Mouse (Mus musculus): ENCODE measurements around the gene Stk40. TPM values are rescaled to one million over a fixed set of nuclear protein-coding genes. Genes with fewer than 3 reads are reported as not detected.
A peak's percentile ranks its signal among the peaks of the same experiment; 100 is the strongest.

Gene Stk40
- total RNA-seq, 2 experiments from 2014 or later = 41.4 to 52.6 TPM

GRCm38 (mm10) chr4:126097711-126098253 lies 6.0 kb upstream of the Stk40 start:
- peak in 1 of 2 experiments; percentile 30 for DNase-seq

DNA sequence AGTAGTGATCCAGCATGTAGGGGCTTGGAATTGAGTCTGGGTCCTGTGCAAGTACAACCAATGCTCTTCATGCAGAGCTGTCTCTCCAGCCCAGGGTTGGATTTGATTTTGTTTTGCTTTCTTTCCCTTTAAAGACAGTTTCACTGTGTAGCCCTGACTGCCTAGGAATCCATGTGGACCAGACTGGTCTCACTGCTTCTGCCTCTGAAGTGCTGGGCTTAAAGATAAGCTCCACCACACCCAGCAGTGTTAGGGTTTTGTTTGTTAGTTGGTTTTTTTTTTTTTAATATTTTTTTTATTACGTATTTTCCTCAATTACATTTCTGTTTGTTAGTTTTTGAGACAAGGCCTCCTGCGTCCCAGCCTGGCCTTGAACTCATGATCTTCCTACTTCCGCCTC lies 4.4 kb upstream of the Stk40 start:
- DNase-seq = no peak

GRCm38 (mm10) chr4:126100764-126101163 lies 3.0 kb upstream of the Stk40 start:
- no peak for DNase-seq

DNA sequence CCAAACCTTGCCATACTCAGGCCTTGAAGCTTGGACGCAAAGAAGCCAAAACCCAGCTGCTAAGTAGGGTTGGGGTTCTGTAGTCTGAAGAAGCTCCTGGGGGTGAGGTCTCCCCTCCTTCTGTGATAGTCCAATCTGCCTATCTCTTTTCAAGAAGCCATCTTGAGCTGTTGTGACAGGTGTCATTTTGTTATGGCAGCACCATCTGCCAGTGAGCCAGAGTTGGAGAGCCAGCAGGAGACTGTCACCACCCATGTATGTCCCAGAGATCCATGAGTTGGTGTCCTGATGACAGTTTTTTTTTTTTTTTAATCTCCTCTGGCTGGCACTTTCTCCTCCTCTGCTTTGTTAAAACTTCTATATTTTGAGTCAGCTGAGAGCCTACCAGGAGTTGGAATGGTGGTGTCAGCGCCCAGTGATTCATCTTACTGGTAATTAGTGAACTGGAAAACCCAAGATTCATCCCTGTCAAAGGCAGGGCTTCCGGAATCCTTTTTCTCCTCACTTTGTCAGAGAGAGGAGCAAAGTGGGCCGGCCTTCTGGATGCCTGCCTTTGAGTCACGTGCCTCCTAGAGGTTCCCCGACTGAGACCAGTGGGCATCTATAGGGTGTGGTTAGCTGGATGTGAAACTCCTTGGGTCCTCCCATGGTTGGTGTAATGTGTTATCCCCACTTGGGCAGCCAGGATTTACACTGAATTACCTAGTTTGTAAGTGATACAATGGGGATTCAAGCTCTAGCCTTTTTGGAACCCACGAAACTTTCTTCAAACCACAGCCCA lies 1.5 kb upstream of the Stk40 start:
- DNase-seq = peak; percentile 49 to 54

- DNase-seq = peak; percentile 92 to 96
Observed at GRCm38 (mm10) chr4:126103057-126103581, 638 bp upstream of the Stk40 start.

- DNase-seq = peak; percentile 38 to 52
Observed at GRCm38 (mm10) chr4:126104261-126105075, 711 bp downstream of the Stk40 start.

DNA sequence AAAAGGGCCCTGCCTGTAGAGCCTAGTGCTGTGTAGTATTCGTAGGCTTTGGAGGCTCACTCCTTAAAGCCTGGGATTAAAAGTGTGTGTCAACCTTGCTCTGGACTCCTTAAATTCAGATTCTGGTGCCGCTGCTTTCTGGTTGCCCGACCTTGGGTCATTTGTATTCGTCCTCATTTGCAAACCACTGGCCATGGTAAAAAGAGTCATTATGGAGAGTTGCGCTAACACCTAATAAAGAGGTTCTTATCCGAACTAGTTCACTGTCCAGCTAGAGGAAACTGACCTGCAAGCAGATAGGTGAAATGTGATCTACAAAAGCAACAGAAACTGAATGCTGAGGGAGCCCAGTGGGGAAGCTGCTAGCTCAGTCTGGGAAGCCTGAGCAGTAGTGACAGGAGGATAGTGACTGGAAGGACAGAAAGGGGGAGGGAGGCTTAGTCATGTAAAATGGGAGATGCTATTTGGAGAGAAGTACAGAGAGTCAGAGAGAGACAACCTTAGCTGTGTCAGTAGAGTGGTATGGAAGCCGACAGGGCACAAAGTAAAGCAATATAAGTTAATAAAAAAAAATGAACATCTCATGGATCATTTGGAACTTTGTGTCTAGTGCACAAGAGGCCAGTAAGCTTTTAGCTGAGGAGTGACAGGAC lies 1.5 kb downstream of the Stk40 start:
- DNase-seq = no peak

- DNase-seq = peak; percentile 33 to 50
Observed at GRCm38 (mm10) chr4:126108061-126108740, 4.4 kb downstream of the Stk40 start.

- peak; percentile 29 to 45 for DNase-seq
Observed at GRCm38 (mm10) chr4:126109613-126110373, 6.0 kb downstream of the Stk40 start.

- peak; percentile 89 to 94 for DNase-seq
Observed at GRCm38 (mm10) chr4:126110374-126111152, 6.8 kb downstream of the Stk40 start.

GRCm38 (mm10) chr4:126111153-126111549 lies 7.4 kb downstream of the Stk40 start:
- no peak for DNase-seq

DNA sequence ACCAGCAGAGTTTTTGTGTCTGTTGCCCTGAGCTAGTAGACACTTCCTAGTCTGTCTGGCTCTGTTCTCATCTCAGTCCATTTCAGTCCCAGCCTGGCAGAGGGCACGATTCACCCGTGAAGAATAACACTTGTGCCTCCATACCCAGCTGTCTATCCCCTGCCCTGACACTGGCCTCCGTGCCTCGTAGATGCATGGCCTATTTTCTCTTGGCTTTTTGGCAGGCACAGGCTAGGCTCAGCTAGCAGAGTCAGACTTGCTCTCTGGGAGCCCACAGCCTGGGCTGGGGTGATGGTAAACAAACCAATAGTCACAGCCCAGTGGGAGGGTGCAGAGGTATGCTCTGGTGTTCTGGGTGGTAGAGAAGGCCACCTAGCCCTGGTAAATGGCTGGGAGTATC lies 9.5 kb downstream of the Stk40 start:
- peak in 1 of 2 experiments; percentile 37 for DNase-seq

- peak; percentile 65 to 72 for DNase-seq
Observed at GRCm38 (mm10) chr4:126113943-126114342, 10.2 kb downstream of the Stk40 start.

DNA sequence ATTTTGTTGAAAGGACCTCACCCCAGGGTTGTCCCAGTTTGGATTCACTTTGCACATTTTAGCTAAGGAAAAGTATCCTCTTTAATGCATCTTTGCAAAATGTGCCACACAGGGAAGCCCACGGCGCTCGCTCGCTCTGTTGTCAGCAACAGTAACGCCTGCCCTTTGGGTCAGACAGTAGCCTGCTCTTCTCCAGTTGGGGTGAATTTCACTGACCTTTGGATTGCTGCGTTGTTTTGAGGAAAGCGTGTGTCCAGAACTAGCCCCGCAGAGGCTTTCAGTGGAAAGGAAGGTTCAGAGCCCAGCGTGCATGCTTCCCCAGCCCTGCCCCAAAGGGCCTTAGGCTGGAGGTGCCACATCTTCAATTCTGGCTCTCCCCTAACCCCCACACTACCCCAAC lies 11.7 kb downstream of the Stk40 start:
- no peak for DNase-seq

GRCm38 (mm10) chr4:126115871-126116521 lies 12.2 kb downstream of the Stk40 start:
- DNase-seq = no peak

- no peak for DNase-seq
Observed at GRCm38 (mm10) chr4:126117116-126117515, 13.4 kb downstream of the Stk40 start.

GRCm38 (mm10) chr4:126118651-126119050 lies 14.9 kb downstream of the Stk40 start:
- DNase-seq = no peak

- DNase-seq = no peak
Observed at GRCm38 (mm10) chr4:126119051-126119450, 15.3 kb downstream of the Stk40 start.

DNA sequence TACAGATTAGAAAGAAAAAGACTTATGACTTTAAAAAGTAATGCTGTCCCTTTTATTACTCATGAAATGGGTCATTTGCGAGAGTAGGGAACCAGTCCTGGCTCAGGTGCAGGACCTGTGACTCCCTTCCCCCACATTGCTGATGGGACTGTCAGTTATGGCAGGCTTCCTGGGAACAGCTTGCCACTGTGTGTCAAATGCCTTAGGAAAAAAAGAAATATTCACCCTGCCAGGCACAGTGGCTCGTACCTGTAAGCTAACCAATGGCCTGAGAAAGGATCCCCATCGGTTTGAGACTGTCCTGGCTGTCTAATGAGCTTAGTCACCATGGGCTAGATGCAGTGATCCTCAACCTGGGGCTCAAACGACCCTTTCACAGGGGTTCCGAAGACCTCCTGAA lies 16.3 kb downstream of the Stk40 start:
- DNase-seq = peak in 1 of 2 experiments; percentile 49

Measured in heart, adult 18-20 months (tissue).